Mouse (Mus musculus): Measurements from ENCODE around the gene Slc6a1.

The Slc6a1 gene

GRCm38 (mm10) chr6:114290184-114290583 lies 7.7 kb downstream of the Slc6a1 start:
- in situ Hi-C loops (cut with MboI, MseI) = no loop called here

GRCm38 (mm10) chr6:114290929-114291328 lies 8.5 kb downstream of the Slc6a1 start:
- in situ Hi-C loops (cut with MboI, MseI) = no loop called here

GRCm38 (mm10) chr6:114291396-114291795 lies 9.0 kb downstream of the Slc6a1 start:
- in situ Hi-C loops (cut with MboI, MseI) = no loop called here

GRCm38 (mm10) chr6:114293511-114293910 lies 11.1 kb downstream of the Slc6a1 start:
- in situ Hi-C loops (cut with MboI, MseI) = no loop called here

GRCm38 (mm10) chr6:114295086-114295485 lies 12.7 kb downstream of the Slc6a1 start:
- in situ Hi-C loops (cut with MboI, MseI) = no loop called here

GRCm38 (mm10) chr6:114297260-114298002 lies 15.0 kb downstream of the Slc6a1 start:
- in situ Hi-C loops (cut with MboI, MseI) = no loop called here

- in situ Hi-C loops (cut with MboI, MseI) = no loop called here
Observed at GRCm38 (mm10) chr6:114299699-114300098, 17.3 kb downstream of the Slc6a1 start.

GRCm38 (mm10) chr6:114300737-114301136 lies 18.3 kb downstream of the Slc6a1 start:
- in situ Hi-C loops (cut with MboI, MseI) = no loop called here

- in situ Hi-C loops (cut with MboI, MseI) = no loop called here
Observed at GRCm38 (mm10) chr6:114304668-114305067, 22.2 kb downstream of the Slc6a1 start.

- in situ Hi-C loops (cut with MboI, MseI) = no loop called here
Observed at GRCm38 (mm10) chr6:114320511-114320910, 38.1 kb downstream of the Slc6a1 start.

GRCm38 (mm10) chr6:114321146-114321545 lies 38.7 kb downstream of the Slc6a1 start:
- in situ Hi-C loops (cut with MboI, MseI) = no loop called here

- in situ Hi-C loops (cut with MboI, MseI) = no loop called here
Observed at GRCm38 (mm10) chr6:114322914-114323313, 40.5 kb downstream of the Slc6a1 start.

GRCm38 (mm10) chr6:114324808-114325207 lies 42.4 kb downstream of the Slc6a1 start:
- in situ Hi-C loops (cut with MboI, MseI) = no loop called here

GRCm38 (mm10) chr6:114329597-114330470 lies 47.4 kb downstream of the Slc6a1 start:
- in situ Hi-C loops (cut with MboI, MseI) = no loop called here

- in situ Hi-C loops (cut with MboI, MseI) = no loop called here
Observed at GRCm38 (mm10) chr6:114331926-114332325, 49.5 kb downstream of the Slc6a1 start.

- in situ Hi-C loops (cut with MboI, MseI) = no loop called here
Observed at GRCm38 (mm10) chr6:114336128-114336943, 53.9 kb downstream of the Slc6a1 start.

GRCm38 (mm10) chr6:114336944-114337215 lies 54.4 kb downstream of the Slc6a1 start:
- in situ Hi-C loops (cut with MboI, MseI) = no loop called here

- in situ Hi-C loops (cut with MboI, MseI) = loop anchor here (5.0 kb wide), 1 partner anchor 244 kb away; no protein-coding TSS in a partner anchor
Observed at GRCm38 (mm10) chr6:114341381-114341780, 58.9 kb downstream of the Slc6a1 start.

GRCm38 (mm10) chr6:114343740-114344139 lies 61.3 kb downstream of the Slc6a1 start:
- in situ Hi-C loops (cut with MboI, MseI) = loop anchor here (5.0 kb wide), 1 partner anchor 246 kb away; no protein-coding TSS in a partner anchor

- in situ Hi-C loops (cut with MboI, MseI) = no loop called here
Observed at GRCm38 (mm10) chr6:114345156-114345555, 62.7 kb downstream of the Slc6a1 start.

GRCm38 (mm10) chr6:114347831-114348754 lies 65.7 kb downstream of the Slc6a1 start:
- in situ Hi-C loops (cut with MboI, MseI) = no loop called here
